Mouse (Mus musculus): ENCODE measurements around the gene Polr3c. TPM values are rescaled to one million over a fixed set of nuclear protein-coding genes. Genes with fewer than 3 reads are reported as not detected.

Gene Polr3c
- polyA plus RNA-seq, 1 experiment from 2014 or later: 42.1 TPM

DNA sequence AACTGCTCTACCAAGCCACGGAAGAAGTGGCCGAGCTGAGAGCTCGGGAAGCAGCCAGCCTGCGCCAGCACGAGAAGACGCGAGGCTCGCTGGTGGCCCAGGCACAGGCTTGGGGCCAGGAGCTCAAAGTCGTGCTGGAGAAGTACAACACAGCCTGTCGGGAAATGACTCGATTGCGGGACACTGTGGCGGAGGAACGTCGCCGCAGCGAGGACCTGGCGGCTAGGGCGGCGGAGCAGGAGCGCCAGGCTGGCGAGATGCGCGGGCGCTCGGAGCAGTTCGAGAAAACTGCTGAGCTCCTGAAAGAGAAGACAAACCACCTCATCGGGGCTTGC lies 42.6 kb downstream of the Polr3c start:
- 47% methylated on average over 28 of the region's 28 CpGs for WGBS
- peak overlapping the region; percentile 36 for H3K4me2 ChIP-seq
- ATAC-seq (ENCODE audit: low FRiP score): no peak
- H3K4me3 ChIP-seq (replicated peaks): peak overlapping the region; percentile 20
- peaks cover 33% of the 10 kb centered on the region for H3K27me3 ChIP-seq
- no peaks in the 10 kb centered on the region for H3K36me3 ChIP-seq (replicated peaks)
- H3K9me3 ChIP-seq: no peaks in the 10 kb centered on the region
- peak overlapping the region; percentile 38; the same call in 1 of the 2 replicates for H3K9ac ChIP-seq
- no peak overlapping the region for H3K27ac ChIP-seq
- peaks cover 10% of the 10 kb centered on the region for H3K4me1 ChIP-seq

DNA sequence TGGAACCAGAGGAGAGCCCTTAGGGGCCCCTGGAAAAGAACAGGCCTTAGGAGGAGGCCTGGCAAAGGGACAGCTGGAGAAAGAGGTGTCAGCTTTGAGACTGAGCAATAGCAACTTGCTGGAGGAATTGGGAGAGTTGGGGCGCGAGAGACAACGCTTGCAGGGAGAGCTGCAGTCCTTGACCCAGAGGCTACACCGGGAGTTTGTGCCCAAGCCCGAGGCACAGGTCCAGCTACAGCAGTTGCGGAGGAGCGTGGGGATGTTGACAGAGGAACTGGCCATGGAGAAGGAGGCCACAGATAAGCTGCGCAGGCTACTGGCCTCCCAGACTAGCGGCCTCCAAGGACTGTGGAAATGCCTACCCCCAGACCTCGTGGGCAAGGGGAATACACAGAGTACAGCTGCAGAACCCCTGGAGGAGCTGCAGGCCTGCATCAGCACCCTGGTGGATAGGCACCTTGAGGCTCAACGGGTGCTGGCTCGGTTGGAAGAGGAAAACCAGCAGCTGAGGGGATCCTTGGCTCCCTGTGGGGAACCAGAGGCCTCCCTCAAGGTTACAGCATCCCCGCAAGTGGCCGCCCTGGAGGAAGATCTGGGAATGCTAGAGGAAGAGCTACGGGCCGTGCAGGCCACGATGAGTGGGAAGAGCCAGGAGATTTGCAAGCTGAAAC lies 43.1 kb downstream of the Polr3c start:
- Histone ChIP-seq H3K9me3 (no peaks in the 10 kb centered on the region), H3K36me3 (replicated peaks) (no peaks in the 10 kb centered on the region), H3K4me2 (peak overlapping the region; percentile 36), H3K4me3 (replicated peaks) (peak overlapping the region; percentile 20), H3K27me3 (peaks cover 38% of the 10 kb centered on the region), H3K27ac (no peak overlapping the region), H3K9ac (peak overlapping the region; percentile 38; the same call in 1 of the 2 replicates), H3K4me1 (peaks cover 5% of the 10 kb centered on the region)
- ATAC-seq (ENCODE audit: low FRiP score): no peak
- 73% methylated on average over 17 of the region's 17 CpGs for WGBS

DNA sequence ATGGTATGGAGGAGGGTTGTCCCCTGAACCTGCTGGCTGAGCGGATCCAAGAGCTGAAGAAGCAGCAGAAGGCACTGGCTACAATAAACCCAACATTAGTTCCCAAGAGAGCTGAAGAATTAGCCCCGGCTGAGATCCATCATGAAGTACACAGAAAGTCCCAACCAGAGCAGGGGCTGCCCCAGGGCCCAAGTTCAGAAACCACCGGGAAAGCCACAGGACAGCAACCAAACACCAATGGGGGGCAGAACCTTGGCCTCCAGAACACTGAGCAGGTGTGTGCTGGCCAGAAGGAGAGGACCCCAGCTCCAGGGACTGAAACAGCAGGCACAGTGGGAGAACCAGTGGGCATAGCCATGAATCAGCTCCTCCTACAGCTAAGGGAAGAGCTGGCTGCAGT lies 43.9 kb downstream of the Polr3c start:
- no peak for ATAC-seq (ENCODE audit: low FRiP score)
- no peak overlapping the region for H3K9ac ChIP-seq
- peaks cover 41% of the 10 kb centered on the region for H3K27me3 ChIP-seq
- no peak overlapping the region for H3K4me2 ChIP-seq
- H3K27ac ChIP-seq: no peak overlapping the region
- H3K4me3 ChIP-seq (replicated peaks): no peak overlapping the region
- no peaks in the 10 kb centered on the region for H3K36me3 ChIP-seq (replicated peaks)
- 0 out of 2 replicates have a peak, but pooled peaks cover 3% of the 10 kb centered on the region for H3K4me1 ChIP-seq
- 84% methylated on average over 3 of the region's 3 CpGs for WGBS
- no peaks in the 10 kb centered on the region for H3K9me3 ChIP-seq

DNA sequence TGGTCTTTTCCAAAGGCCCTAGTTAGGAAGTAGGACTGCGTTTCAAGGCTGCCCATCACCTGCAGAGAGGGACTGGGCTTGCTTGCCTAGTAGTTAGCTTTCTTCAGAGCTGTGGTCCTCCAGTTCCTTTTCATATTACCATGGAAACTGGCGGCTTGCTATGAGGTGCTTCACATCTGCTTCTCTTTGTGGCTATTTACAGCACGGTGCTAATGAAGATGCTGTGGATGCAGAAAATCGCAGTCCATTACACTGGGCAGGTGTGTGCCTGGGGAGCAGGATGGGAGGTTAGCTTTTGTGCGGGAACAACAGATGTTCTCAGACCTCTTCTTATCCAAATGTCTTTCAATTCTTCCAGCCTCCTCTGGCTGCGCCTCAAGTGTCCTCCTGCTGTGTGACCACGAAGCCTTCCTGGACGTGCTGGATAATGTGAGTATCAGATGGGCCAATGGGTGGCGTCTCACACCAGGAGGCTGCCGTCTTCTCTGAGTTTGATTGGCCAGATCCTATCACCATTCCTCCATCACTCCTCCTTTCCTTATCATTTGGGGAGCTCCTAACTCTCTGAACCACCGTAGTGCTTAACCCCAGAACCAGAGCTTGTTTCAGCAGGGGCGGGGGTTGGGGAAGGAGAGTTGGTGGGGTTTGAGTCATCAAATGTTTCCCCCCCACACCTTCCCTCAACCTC lies 47.0 kb downstream of the Polr3c start:
- 0 out of 2 replicates have a peak, but pooled peaks have one; percentile 30 for ATAC-seq (ENCODE audit: low FRiP score)
- Histone ChIP-seq H3K27ac (no peak overlapping the region), H3K4me1 (peaks cover 9% of the 10 kb centered on the region; the same call in 1 of the 2 replicates), H3K9ac (no peak overlapping the region), H3K36me3 (replicated peaks) (no peaks in the 10 kb centered on the region), H3K4me2 (no peak overlapping the region), H3K9me3 (no peaks in the 10 kb centered on the region), H3K27me3 (peaks cover 47% of the 10 kb centered on the region), H3K4me3 (replicated peaks) (no peak overlapping the region)
- WGBS: 18% methylated on average over 12 of the region's 12 CpGs

DNA sequence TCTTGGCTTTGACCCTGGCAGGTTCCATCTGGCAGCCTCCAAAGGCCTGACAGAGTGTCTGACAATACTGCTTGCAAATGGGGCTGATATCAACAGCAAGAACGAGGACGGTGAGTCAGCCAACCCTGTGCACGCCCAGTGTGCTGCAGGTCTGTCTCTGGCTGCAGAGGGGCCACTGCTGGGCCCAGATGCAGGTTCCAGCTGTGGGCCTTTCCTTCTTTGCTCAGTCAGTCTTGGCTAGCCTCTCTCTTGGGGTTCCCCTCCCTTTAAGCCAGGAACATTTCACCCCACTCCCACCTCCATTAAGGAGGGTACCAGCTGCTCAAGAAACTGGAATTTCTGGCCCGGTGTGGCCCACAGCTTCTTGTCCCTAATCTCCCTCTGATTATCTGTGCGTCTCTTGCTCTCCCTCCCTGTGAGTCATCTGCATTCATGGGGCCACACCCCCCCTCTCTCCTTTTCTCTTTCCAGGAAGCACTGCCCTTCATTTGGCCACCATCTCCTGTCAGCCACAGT lies 48.2 kb downstream of the Polr3c start:
- Histone ChIP-seq H3K9ac (no peak overlapping the region), H3K27me3 (peaks cover 38% of the 10 kb centered on the region), H3K4me2 (no peak overlapping the region), H3K4me1 (peaks cover 9% of the 10 kb centered on the region; the same call in 1 of the 2 replicates), H3K9me3 (no peaks in the 10 kb centered on the region), H3K36me3 (replicated peaks) (no peaks in the 10 kb centered on the region), H3K4me3 (replicated peaks) (no peak overlapping the region), H3K27ac (no peak overlapping the region)
- WGBS: 21% methylated on average over 5 of the region's 5 CpGs
- no peak for ATAC-seq (ENCODE audit: low FRiP score)

DNA sequence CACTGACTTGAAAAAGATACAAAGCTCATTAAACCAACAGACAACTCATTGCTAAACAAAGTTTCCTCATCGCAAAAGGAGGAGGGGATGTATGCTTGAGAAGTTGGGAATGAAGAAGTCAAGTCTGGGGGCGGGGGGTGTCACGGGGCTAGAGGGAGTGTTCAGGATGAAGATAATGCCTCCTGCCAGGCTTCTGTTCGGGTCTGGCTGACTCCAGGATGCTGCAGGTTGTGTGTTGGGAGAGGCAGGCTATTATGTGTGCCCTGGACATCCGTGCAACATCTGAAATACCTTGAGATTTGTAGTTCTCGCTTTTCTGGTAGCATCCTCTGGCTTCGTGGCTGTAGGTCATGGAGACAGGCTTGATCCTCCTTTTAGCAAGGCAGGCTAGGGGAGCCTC lies 49.0 kb downstream of the Polr3c start:
- Histone ChIP-seq H3K9ac (no peak overlapping the region), H3K4me1 (peaks cover 9% of the 10 kb centered on the region; the same call in 1 of the 2 replicates), H3K27me3 (peaks cover 33% of the 10 kb centered on the region; the same call in 1 of the 2 replicates), H3K36me3 (replicated peaks) (no peaks in the 10 kb centered on the region), H3K4me2 (no peak overlapping the region), H3K27ac (no peak overlapping the region), H3K9me3 (no peaks in the 10 kb centered on the region), H3K4me3 (replicated peaks) (no peak overlapping the region)
- WGBS: 64% methylated on average over 7 of the region's 7 CpGs
- ATAC-seq (ENCODE audit: low FRiP score): no peak

DNA sequence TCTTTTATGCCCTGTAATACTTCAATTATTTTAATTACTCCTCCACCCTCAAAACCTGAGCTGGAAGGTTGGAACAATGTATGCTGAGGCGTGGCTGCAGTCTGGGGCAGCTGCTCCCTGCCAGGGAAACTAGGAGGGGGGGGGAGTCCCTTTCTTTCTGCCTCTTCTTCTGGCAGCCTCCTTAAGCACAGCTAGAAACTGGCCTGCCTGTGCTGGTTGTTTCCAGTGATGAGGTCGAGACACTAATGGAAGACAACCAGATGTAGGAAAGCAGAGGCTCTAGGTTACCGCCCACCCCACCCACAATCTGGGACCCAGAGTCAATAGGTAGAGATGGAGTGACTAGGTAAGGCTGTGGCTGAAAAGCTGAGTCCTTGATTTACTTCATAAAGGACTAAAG lies 51.7 kb downstream of the Polr3c start:
- Histone ChIP-seq H3K27me3 (peaks cover 31% of the 10 kb centered on the region), H3K27ac (no peak overlapping the region), H3K36me3 (replicated peaks) (no peaks in the 10 kb centered on the region), H3K9me3 (no peaks in the 10 kb centered on the region), H3K4me3 (replicated peaks) (no peak overlapping the region), H3K4me2 (no peak overlapping the region), H3K9ac (no peak overlapping the region), H3K4me1 (peaks cover 9% of the 10 kb centered on the region; the same call in 1 of the 2 replicates)
- no peak for ATAC-seq (ENCODE audit: low FRiP score)
- 31% methylated on average over 3 of the region's 3 CpGs for WGBS

DNA sequence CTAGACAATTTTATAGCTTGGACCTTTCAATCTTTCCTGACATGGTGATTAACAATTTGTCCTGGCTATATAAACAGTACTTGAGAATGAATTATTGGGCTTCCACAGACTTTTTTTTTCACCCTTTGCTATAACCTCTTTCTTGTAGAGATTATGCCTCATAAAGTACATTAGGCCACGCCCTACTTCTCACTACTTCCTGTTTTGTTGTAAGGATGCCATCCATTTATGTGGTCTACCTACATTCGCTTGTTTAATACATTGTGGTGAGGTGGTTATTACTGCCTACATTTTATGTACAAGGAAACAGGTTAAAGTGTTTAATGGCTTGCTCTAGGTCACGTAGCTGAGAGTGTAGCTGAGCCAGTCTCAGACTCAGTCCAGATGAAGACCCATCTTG lies 52.3 kb downstream of the Polr3c start:
- no peak overlapping the region for H3K27ac ChIP-seq
- no peak for ATAC-seq (ENCODE audit: low FRiP score)
- H3K4me2 ChIP-seq: no peak overlapping the region
- WGBS: 77% methylated on average over 3 of the region's 3 CpGs
- H3K36me3 ChIP-seq (replicated peaks): no peaks in the 10 kb centered on the region
- peaks cover 30% of the 10 kb centered on the region for H3K27me3 ChIP-seq
- no peak overlapping the region for H3K9ac ChIP-seq
- H3K4me3 ChIP-seq (replicated peaks): no peak overlapping the region
- no peaks in the 10 kb centered on the region for H3K9me3 ChIP-seq
- H3K4me1 ChIP-seq: peaks cover 7% of the 10 kb centered on the region

DNA sequence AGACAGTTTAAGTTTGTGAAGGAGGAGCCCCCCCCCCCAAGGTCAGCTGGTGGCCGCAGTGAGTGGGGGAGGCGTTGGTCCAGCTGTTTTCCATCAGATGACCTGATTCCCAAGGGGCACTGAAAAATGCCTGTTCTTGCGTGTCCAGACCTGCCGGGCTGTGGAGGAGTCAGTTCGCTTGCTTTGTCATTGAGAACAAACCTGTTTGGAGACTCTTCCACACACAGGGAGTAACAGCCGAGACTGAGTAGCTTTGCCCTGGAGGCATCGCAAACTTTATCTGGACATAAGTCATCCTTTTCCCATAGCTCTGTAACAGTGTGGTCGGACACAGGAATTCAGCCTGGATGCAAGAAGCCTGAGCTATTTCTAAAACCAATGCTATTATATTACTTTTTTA lies 53.0 kb downstream of the Polr3c start:
- H3K4me2 ChIP-seq: no peak overlapping the region
- H3K4me3 ChIP-seq (replicated peaks): no peak overlapping the region
- H3K27ac ChIP-seq: no peak overlapping the region
- WGBS: 76% methylated on average over 8 of the region's 8 CpGs
- H3K9me3 ChIP-seq: no peaks in the 10 kb centered on the region
- H3K27me3 ChIP-seq: peaks cover 23% of the 10 kb centered on the region
- H3K4me1 ChIP-seq: peaks cover 8% of the 10 kb centered on the region
- no peak overlapping the region for H3K9ac ChIP-seq
- no peaks in the 10 kb centered on the region for H3K36me3 ChIP-seq (replicated peaks)
- no peak for ATAC-seq (ENCODE audit: low FRiP score)

DNA sequence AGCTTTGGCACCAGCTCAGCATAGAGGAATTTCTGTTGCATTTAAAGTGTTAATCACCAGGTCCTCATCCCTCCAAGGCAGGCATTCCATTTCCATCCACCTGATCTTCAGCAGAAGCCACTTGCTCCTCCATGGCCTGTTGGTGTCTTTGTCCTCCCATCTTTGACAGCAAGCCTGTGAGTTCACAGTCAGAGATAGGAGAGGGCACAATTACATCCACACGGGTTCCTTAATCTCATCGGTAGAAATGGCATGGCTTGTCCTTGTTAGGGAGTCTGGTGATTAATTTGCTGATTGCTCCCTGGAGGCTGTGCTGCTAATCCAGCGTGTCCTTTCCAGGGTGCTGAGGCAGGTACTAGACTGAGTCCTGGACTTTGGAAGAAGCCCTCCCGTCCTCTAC lies 53.9 kb downstream of the Polr3c start:
- no peak overlapping the region for H3K27ac ChIP-seq
- H3K4me3 ChIP-seq (replicated peaks): no peak overlapping the region
- no peak overlapping the region for H3K9ac ChIP-seq
- H3K9me3 ChIP-seq: no peaks in the 10 kb centered on the region
- H3K4me1 ChIP-seq: peaks cover 8% of the 10 kb centered on the region
- WGBS: 69% methylated on average over 4 of the region's 4 CpGs
- H3K4me2 ChIP-seq: no peak overlapping the region
- no peaks in the 10 kb centered on the region for H3K36me3 ChIP-seq (replicated peaks)
- no peak for ATAC-seq (ENCODE audit: low FRiP score)
- peaks cover 18% of the 10 kb centered on the region for H3K27me3 ChIP-seq

DNA sequence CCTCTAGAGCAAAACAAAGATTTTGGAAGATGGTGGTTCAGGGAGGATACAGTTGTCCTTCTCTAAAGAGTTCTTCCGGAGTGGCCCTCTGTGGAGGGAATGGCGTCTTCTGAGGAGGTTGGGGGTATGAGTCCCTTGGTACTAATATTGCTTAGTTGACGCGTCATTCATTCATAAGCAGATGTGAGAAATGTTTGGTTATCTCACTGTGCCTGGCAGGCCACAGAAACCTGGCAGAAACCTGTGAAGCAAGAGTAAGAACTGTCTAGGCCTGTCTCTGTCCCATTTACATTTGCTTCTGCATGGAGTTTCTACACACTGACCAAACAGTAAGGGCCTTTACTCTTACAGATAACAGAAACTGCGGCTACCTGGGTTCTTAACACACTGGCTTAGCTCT lies 55.9 kb downstream of the Polr3c start:
- ATAC-seq (ENCODE audit: low FRiP score): no peak
- peaks cover 8% of the 10 kb centered on the region for H3K4me1 ChIP-seq
- H3K4me3 ChIP-seq (replicated peaks): no peak overlapping the region
- H3K27ac ChIP-seq: no peak overlapping the region
- WGBS: 90% methylated on average over 5 of the region's 5 CpGs
- H3K9me3 ChIP-seq: no peaks in the 10 kb centered on the region
- no peaks in the 10 kb centered on the region for H3K36me3 ChIP-seq (replicated peaks)
- H3K4me2 ChIP-seq: no peak overlapping the region
- no peak overlapping the region for H3K9ac ChIP-seq
- peaks cover 12% of the 10 kb centered on the region for H3K27me3 ChIP-seq

DNA sequence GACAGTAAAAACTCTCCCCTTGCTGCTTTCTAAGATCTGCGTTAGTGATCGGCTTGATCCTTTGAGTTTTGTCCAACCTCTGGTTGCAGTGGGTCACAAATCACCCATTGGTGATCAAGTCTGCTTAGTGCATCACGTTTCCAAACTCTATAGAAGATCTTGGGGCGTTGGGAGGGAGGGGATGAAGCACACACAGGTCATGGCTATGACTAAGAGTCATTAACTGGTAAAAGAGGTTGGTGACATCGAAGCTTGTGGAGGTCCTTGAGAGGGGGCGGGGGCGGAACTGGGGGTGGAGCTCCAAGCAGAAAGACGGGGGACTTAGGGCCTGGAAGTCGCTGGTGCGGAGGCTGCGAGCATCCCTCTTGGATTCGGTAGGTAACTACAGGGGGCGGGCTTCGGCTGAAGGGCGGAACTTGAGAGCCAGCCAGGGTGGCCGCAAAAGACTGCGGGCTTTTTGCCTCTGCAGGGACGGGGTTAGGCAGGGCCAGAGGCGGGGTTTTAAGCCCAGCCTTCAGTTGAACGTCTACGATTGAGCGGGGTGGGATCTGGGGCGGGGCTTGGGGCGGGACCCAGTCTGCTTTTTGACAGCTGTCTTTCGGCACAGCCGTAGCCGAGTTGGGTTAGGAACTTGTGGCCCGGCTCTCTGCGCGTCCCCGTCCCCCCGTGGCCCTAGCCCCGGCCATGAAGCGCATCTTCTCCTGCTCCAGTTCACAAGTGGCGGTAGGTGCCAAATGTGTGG lies 57.5 kb downstream of the Polr3c start, which contains the start of gene Ankrd35:
Gene Ankrd35 (plus strand): TSS at position 405 of the 742 bp plus-strand sequence.
- H3K9me3 ChIP-seq: no peaks in the 10 kb centered on the region
- ATAC-seq (ENCODE audit: low FRiP score): peak; percentile 84
- peak within 1 kb of the TSS; percentile 49 for H3K9ac ChIP-seq
- H3K4me2 ChIP-seq: peak within 1 kb of the TSS; percentile 77
- H3K4me1 ChIP-seq: peaks cover 3% of the 10 kb centered on the region; the same call in 1 of the 2 replicates
- H3K36me3 ChIP-seq (replicated peaks): no peaks in the 10 kb centered on the region
- no peak within 1 kb of the TSS for H3K27ac ChIP-seq
- H3K27me3 ChIP-seq: peaks cover 12% of the 10 kb centered on the region
- H3K4me3 ChIP-seq (replicated peaks): peak within 1 kb of the TSS; percentile 40
- WGBS: 5% methylated on average over 35 of the region's 35 CpGs

Data from forebrain, embryonic 12.5 days (tissue).